Mouse (Mus musculus) lung, postnatal 0 days (tissue): ENCODE measurements around the gene Vps26a. TPM values are rescaled to one million over a fixed set of nuclear protein-coding genes. Genes with fewer than 3 reads are reported as not detected.

ENCODE experiments used
- ATAC-seq: fragments of 200-750 bp; cut with Nextera tagmentation; 2 replicates; pipeline ENCODE4 v1.8.0; 2017; ENCODE audit warnings: moderate library complexity
- DNase-seq: peaks from one replicate; pipeline ENCODE4 v3.0.0-alpha.2; 2016; ENCODE audit warnings: low spot score
- H3K27ac ChIP-seq: fragments of 300-500 bp; sonication (generic); 2 replicates; pipeline ENCODE4 v1.5.1; 2014; ENCODE audit warnings: antibody characterized with exemption, mild to moderate bottlenecking, low read length, mixed read lengths
- H3K27me3 ChIP-seq: fragments of 300-500 bp; sonication (generic); replicated peaks from 2 replicates; pipeline ENCODE4 v1.6.1; 2014; ENCODE audit warnings: low read length, mixed read lengths; ENCODE audit not compliant: insufficient read depth
- H3K36me3 ChIP-seq: fragments of 300-500 bp; sonication (generic); 2 replicates; pipeline ENCODE4 v1.6.1; 2014; ENCODE audit warnings: low read length, mixed read lengths; ENCODE audit not compliant: insufficient read depth
- H3K4me1 ChIP-seq: fragments of 300-500 bp; sonication (generic); 2 replicates; pipeline ENCODE4 v1.6.1; 2014; ENCODE audit warnings: antibody characterized with exemption, low read depth, low read length, mixed read lengths; ENCODE audit not compliant: insufficient read depth
- H3K4me2 ChIP-seq: fragments of 300-500 bp; sonication (generic); replicated peaks from 2 replicates; pipeline ENCODE4 v1.6.1; 2014; ENCODE audit warnings: low read depth, mild to moderate bottlenecking, low read length, moderate library complexity, mixed read lengths
- H3K4me3 ChIP-seq: fragments of 300-500 bp; sonication (generic); 2 replicates; pipeline ENCODE4 v1.5.1; 2014; ENCODE audit warnings: low read depth, low read length
- H3K9ac ChIP-seq: fragments of 300-500 bp; sonication (generic); replicated peaks from 2 replicates; pipeline ENCODE4 v1.6.1; 2014; ENCODE audit warnings: low read depth, mild to moderate bottlenecking
- H3K9me3 ChIP-seq: fragments of 300-500 bp; sonication (generic); 2 replicates; pipeline ENCODE4 v1.6.1; 2016; ENCODE audit warnings: low read length, mixed read lengths
- CTCF ChIP-seq: IDR thresholded peaks from 2 replicates; pipeline ENCODE4 v1.5.1; 2016; ENCODE audit warnings: antibody characterized with exemption, mild to moderate bottlenecking
- EP300 ChIP-seq: IDR thresholded peaks from 2 replicates; pipeline ENCODE4 v1.6.1; 2016; ENCODE audit warnings: antibody characterized with exemption, mild to moderate bottlenecking, control low read depth
- WGBS: fragments of 180-500 bp; shearing (Covaris S2); extraction: QIAGEN DNeasy Blood & Tissue Kit; methylation state at CpG from one replicate; pipeline ENCODE4 v1.1.7; 2014; 5-methylcytosine and 5-hydroxymethylcytosine counted together
- polyA plus RNA-seq: library from polyadenylated mRNA; unstranded; fragments of >200 nt; fragmentation: Nextera tagmentation; extraction: Ambion mirVana; gene quantifications from 2 replicates; pipeline ENCODE4 v1.2.1, GENCODE M21; 2015

Gene Vps26a
- polyA plus RNA-seq, 1 experiment from 2014 or later: 62.7 TPM

DNA sequence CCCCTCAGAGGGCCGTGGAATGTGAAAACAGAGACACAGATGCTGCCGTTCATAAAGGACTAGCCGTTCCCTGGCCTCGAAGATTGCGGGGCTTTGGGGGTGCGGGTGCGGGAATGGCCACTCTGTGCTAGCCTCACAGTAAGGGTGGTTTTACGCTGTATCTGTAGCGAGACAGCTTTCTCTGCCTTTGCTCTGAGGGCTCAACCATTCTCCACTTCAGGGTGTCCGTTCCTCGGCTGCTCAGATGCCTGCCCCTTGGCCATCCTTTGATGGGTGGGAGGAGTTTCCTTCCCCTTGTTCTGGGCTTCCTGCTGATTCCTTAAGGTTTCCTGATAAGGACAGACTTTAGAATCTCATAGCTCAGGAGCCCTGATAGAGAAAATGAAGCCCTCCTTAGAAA, 21.9 kb upstream of the Vps26a start:
- H3K4me2 ChIP-seq: peak overlapping the region; percentile 54
- H3K9me3 ChIP-seq: no peaks in the 10 kb centered on the region
- DNase-seq: peak; percentile 64
- peak; percentile 70 for ATAC-seq
- TF ChIP-seq EP300 (peak; percentile 59; the same call in 1 of the 2 replicates), CTCF (no peak)
- H3K27me3 ChIP-seq: no peaks in the 10 kb centered on the region
- WGBS: 4% methylated on average over 11 of the region's 11 CpGs
- no peak overlapping the region for H3K9ac ChIP-seq
- peak overlapping the region; percentile 85 for H3K27ac ChIP-seq
- H3K4me1 ChIP-seq: no peaks in the 10 kb centered on the region
- no peaks in the 10 kb centered on the region for H3K36me3 ChIP-seq
- H3K4me3 ChIP-seq: peak overlapping the region; percentile 32

DNA sequence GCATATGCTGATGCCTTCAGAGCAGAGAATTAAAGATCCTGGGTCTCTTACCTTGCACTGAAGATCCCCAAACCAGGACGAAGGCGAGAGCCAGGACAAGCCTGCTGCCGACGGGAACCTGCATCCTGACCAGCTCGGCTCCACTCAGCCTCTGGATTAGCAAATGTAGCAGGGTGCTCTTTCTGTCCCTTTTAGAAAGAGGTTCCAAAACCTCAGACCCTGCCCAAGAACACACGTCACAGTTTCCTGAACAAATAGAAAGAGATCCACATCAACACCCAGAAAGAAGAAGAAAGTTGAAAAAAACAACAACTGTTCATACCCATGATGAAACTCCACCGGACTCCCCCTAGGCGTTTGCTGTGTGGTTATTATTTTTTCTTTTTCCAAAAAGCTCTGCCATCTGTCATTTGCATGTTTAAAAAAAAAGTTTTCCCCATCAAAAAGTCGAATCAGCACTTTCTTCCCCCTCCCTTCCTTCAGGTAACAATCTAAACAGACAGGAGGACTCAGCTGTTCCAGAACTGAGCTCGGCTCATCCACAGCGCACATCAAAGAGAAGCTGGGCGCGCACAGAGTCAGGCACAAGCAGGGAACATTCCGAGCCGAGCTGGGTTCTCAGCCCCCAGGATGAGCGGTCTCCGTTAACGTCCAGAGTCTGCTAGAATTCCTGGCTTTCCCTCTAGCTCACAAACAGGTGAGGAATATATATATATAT, 21.1 kb upstream of the Vps26a start:
- peak overlapping the region; percentile 32 for H3K4me3 ChIP-seq
- peak; percentile 31; the same call in 1 of the 2 replicates for ATAC-seq
- no peaks in the 10 kb centered on the region for H3K27me3 ChIP-seq
- TF ChIP-seq CTCF: no peak
- 0 out of 2 replicates have a peak, but pooled peaks have one; percentile 10 for TF ChIP-seq EP300
- H3K4me1 ChIP-seq: no peaks in the 10 kb centered on the region
- 0 out of 2 replicates have a peak overlapping the region, but pooled peaks have one; percentile 8 for H3K9ac ChIP-seq
- DNase-seq: peak; percentile 81
- no peaks in the 10 kb centered on the region for H3K9me3 ChIP-seq
- 8% methylated on average over 18 of the region's 18 CpGs for WGBS
- H3K4me2 ChIP-seq: peak overlapping the region; percentile 54
- H3K36me3 ChIP-seq: no peaks in the 10 kb centered on the region
- peak overlapping the region; percentile 85 for H3K27ac ChIP-seq

- Histone ChIP-seq H3K9ac (0 out of 2 replicates have a peak overlapping the region, but pooled peaks have one; percentile 8), H3K27me3 (no peaks in the 10 kb centered on the region), H3K9me3 (no peaks in the 10 kb centered on the region), H3K4me1 (no peaks in the 10 kb centered on the region), H3K27ac (peak overlapping the region; percentile 85), H3K4me3 (peak overlapping the region; percentile 32; the same call in 1 of the 2 replicates), H3K36me3 (no peaks in the 10 kb centered on the region), H3K4me2 (peak overlapping the region; percentile 54; the same call in 1 of the 2 replicates)
- no peak for ATAC-seq
- DNase-seq: no peak
- 86% methylated on average over 4 of the region's 4 CpGs for WGBS
- TF ChIP-seq EP300 (no peak), CTCF (no peak)
These were observed 20.5 kb upstream of the Vps26a start for GRCm38 (mm10) chr10:62507071-62507470.

GRCm38 (mm10) chr10:62506019-62506556, 19.5 kb upstream of the Vps26a start:
- Histone ChIP-seq H3K9ac (no peak overlapping the region), H3K4me1 (no peaks in the 10 kb centered on the region), H3K9me3 (no peaks in the 10 kb centered on the region), H3K27me3 (no peaks in the 10 kb centered on the region), H3K27ac (peak overlapping the region; percentile 59), H3K4me2 (no peak overlapping the region), H3K4me3 (no peak overlapping the region; the same call in 1 of the 2 replicates), H3K36me3 (no peaks in the 10 kb centered on the region)
- ATAC-seq: peak; percentile 64
- 61% methylated on average over 17 of the region's 17 CpGs for WGBS
- TF ChIP-seq CTCF (no peak), EP300 (peak; percentile 46; the same call in 1 of the 2 replicates)
- peak; percentile 74 for DNase-seq

DNA sequence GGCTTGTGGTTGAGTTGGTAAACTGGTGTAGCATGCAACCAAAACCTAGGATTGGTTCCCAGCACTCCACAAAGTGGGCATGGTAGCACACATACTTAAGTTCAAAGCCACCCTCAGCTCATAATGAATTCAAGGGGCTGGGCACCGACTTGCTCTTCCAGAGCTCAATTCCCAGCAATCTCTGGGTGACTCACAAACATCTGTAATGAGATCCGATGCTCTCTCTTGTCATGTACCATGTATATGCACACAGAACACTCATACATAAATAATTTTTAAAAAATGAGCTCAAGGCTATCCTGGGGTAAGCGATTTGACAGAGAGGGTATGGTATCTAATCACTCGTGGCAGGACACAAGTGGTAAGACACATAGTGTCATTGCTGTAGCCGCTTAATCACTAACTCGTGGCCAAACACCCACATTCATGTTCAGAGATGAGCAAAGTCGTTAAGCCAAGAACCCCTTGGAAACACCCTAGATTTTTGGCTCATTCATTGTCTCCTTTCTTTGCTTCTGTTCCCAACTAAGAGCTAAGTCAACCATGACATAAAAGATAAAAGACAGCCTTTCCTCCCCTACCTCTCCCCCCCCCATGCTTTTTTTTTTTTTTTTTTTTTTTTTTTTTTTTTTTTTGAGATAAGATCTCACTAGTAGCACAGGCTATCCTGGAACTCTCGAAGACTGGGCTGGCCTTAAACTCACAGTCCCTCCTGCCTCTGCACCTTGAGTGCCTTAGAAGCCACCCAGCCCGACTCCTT, 18.8 kb upstream of the Vps26a start:
- Histone ChIP-seq H3K9me3 (no peaks in the 10 kb centered on the region), H3K4me3 (no peak overlapping the region), H3K27me3 (no peaks in the 10 kb centered on the region), H3K4me2 (no peak overlapping the region), H3K4me1 (no peaks in the 10 kb centered on the region), H3K9ac (no peak overlapping the region), H3K27ac (peak overlapping the region; percentile 59; the same call in 1 of the 2 replicates), H3K36me3 (no peaks in the 10 kb centered on the region)
- TF ChIP-seq EP300 (no peak), CTCF (no peak)
- 81% methylated on average over 9 of the region's 9 CpGs for WGBS
- no peak for ATAC-seq
- no peak for DNase-seq
